Mouse (Mus musculus): ENCODE data around the gene Galnt16.

- TF ChIP-seq CTCF (IDR thresholded peaks at IDR 0.05; ENCODE audit: insufficient read depth, low read depth, low read length) (no peak), POLR2A (IDR thresholded peaks at IDR 0.05; ENCODE audit: insufficient read depth, low read depth, low read length) (no peak)
Measured at GRCm38 (mm10) chr12:80598236-80598635, 80.2 kb downstream of the Galnt16 start.
